Mouse (Mus musculus): ENCODE data around the gene Epha2.

- TF ChIP-seq CTCF (IDR thresholded peaks at IDR 0.05; ENCODE audit: low read depth, low read length) (no peak), POLR2A (IDR thresholded peaks at IDR 0.05; ENCODE audit: borderline replicate concordance, low read depth, low read length) (no peak)
Observed at GRCm38 (mm10) chr4:141281578-141281977, 19.5 kb upstream of the Epha2 start.
